Mouse (Mus musculus): ENCODE data around the gene Fndc9. TPM values are rescaled to one million over a fixed set of nuclear protein-coding genes. Genes with fewer than 3 reads are reported as not detected.

Gene Fndc9
- total RNA-seq (2023) = not detected

DNA sequence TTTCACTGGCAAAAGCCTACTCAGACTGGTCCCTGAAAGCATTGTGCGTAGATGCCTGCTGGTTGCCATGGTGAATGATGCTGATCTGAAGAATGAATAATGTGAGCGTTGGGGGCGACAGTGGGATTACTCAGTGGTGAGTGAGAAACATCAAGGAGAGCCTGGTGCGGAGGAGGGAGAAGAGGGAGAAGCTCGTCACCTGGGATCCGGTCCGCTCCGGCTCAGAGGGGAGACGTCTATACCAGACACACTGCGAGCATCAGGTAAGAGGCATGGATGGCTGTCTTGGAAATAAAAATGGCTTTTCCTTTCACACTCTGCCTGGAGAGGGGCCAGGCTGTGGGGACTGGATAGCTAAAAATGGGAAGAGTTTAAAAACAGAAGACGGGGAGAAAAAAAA is at the start of gene Fndc9:
Fndc9 (plus strand) TSS at position 198 of the 400 bp plus-strand sequence.

Other genes with a start within 250 kb of the Fndc9 start
- gene Gm12166, start 183.2 kb upstream of the Fndc9 start, total RNA-seq (2023) = 3.7 TPM
- 119 TPM for gene Adam19, start 179.5 kb upstream of the Fndc9 start, total RNA-seq (2023)
- 0.18 TPM for gene Nipal4, start 69.0 kb upstream of the Fndc9 start, total RNA-seq (2023)
- gene Cyfip2, start 77.3 kb downstream of the Fndc9 start, total RNA-seq (2023) = 146 TPM
- 567 TPM for gene Itk, start 154.0 kb downstream of the Fndc9 start, total RNA-seq (2023)
- gene Fam71b, start 161.0 kb downstream of the Fndc9 start, total RNA-seq (2023) = 5.5 TPM
- 40.4 TPM for gene Med7, start 201.4 kb downstream of the Fndc9 start, total RNA-seq (2023)
- 1.0 TPM for gene Havcr2, start 219.4 kb downstream of the Fndc9 start, total RNA-seq (2023)